Mouse (Mus musculus): Measurements from ENCODE around the gene Stat5b.

DNA sequence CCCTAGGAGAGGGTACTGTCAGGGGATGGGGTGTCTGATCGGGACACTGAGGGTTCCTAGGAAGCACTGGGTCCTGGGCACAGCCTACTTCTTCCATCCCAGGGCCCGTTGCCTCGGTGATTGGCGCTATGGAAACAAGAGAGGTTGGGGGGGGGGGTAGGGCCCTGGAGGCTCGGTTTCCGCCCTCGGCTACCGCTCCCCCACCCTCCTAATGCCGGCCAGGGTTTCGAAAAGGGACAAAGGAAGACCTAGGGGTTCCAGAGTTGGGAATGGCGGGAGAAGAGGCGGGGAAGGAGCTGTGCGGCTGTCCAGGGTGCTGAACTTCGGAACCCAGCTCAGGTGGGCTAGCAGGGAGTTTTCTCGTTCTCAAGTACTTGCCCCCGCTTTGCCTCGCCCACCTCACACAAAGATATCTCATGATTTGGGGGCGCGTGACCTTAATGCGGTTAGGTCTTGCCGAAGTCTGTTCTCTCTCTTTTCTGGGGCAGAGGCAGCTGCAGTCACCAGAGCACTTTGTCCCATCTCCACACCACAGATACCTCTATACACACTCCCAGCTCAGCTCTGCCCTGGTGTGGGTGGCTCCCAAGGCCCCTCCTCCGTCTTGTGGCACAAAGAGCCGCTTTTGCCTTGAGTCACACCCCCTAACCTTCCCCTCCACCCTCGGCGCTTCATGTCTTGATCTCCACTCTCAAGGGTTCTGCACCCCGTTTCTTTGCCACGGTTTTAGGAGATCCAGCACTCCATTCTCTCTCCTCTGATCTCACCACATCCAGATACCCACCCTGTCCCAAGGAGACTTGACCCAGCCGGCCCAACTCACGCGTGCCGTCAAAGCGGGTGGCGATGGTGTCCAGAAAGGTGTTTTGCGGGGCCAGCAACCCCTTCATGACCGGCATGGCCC, 91.6 kb downstream of the Stat5b start:
- no peak for TF ChIP-seq NELFE (IDR thresholded peaks at IDR 0.05; ENCODE audit: low read depth, low read length)
- TF ChIP-seq POLR2A (IDR thresholded peaks at IDR 0.05; ENCODE audit: control insufficient read depth in 1 of 2, insufficient read depth in 1 of 2, low read depth in 1 of 2, low read length in 2 of 2, poor library complexity in 1 of 2) = no peak
- TF ChIP-seq CHD1 (IDR thresholded peaks at IDR 0.05; ENCODE audit: low read depth, low read length) = no peak
- TF ChIP-seq CTCF (IDR thresholded peaks at IDR 0.05 in 2 of 3, conservative IDR thresholded peaks at IDR 0.05 in 1 of 3; ENCODE audit: control insufficient read depth in 1 of 3, insufficient read depth in 1 of 3, low read depth in 2 of 3, low read length in 3 of 3, poor library complexity in 1 of 3, severe bottlenecking in 1 of 3) = no peak
- no peak for TF ChIP-seq HCFC1 (IDR thresholded peaks at IDR 0.05; ENCODE audit: low read depth, low read length)
- no peak for TF ChIP-seq POLR2AphosphoS2 (IDR thresholded peaks at IDR 0.05; ENCODE audit: low read length)
- no peak for TF ChIP-seq MYC (IDR thresholded peaks at IDR 0.05; ENCODE audit: low read depth, low read length)
- no peak; the same call in 1 of the 2 replicates for TF ChIP-seq MXI1 (IDR thresholded peaks at IDR 0.05; ENCODE audit: low read depth, low read length)
- TF ChIP-seq CHD2 (IDR thresholded peaks at IDR 0.05; ENCODE audit: low read length) = no peak
- no peak for TF ChIP-seq ZNF384 (IDR thresholded peaks at IDR 0.05; ENCODE audit: low read depth, low read length)
- no peak for TF ChIP-seq EP300 (IDR thresholded peaks at IDR 0.05; ENCODE audit: low read depth in 1 of 2, low read length in 2 of 2)
- no peak for TF ChIP-seq RAD21 (IDR thresholded peaks at IDR 0.05; ENCODE audit: low read depth, low read length)
- TF ChIP-seq E2F4 (IDR thresholded peaks at IDR 0.05; ENCODE audit: borderline replicate concordance, low read depth, low read length) = no peak
- no peak for TF ChIP-seq ZKSCAN1 (IDR thresholded peaks at IDR 0.05; ENCODE audit: low read depth, low read length)

Measured in MEL (cell line).